Mouse (Mus musculus) frontal cortex, postnatal 10 days (tissue): ENCODE measurements at regions not wholly inside any gene's neighbourhood (a gene's known extent, or its start where the extent isn't known, plus 50 kb on each side); places are given as distances from the start of the nearest gene placed in this dataset.
"Not testable (repeated sequence)": the region's sequence is repeated elsewhere in the genome, so short reads cannot be mapped to it uniquely, and the experiment has no call there.

Experiments used
- DNase-seq, 2 experiments: peaks; one replicate each; pipeline ENCODE4 v3.0.0; 2022; ENCODE audit warnings: low spot score in 2 of 2, mixed read lengths in 1 of 2

- DNase-seq: no peak
Observed at GRCm38 (mm10) chrX:70606349-70606748, 129.4 kb upstream of the Tmem185a start.

- peak; percentile 9 to 22 for DNase-seq
Observed at GRCm38 (mm10) chrX:70582344-70582743, 105.4 kb upstream of the Tmem185a start.

- DNase-seq: no peak
Observed at GRCm38 (mm10) chrX:70580171-70580570, 103.2 kb upstream of the Tmem185a start.

DNA sequence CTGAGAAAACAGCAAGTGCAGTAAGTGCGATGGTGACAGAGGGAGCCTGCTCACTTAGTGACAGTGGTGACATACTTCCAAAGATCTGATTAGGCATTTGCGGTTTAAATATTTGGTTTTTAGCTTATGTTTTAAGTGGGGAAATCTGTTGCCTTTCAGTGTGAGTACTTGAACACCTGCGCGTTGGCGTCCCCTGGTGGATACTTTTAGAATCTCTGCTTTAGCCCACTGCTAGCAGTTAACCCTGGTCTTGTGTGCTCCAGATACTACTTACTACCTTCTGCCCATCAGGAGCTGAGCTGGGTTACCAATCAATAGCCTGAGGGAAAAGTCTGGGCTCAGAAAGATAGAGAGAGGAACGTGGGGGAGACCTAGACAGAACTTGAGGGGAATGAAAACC is 97.3 kb upstream of the Tmem185a start:
- not testable (repeated sequence) for DNase-seq

DNA sequence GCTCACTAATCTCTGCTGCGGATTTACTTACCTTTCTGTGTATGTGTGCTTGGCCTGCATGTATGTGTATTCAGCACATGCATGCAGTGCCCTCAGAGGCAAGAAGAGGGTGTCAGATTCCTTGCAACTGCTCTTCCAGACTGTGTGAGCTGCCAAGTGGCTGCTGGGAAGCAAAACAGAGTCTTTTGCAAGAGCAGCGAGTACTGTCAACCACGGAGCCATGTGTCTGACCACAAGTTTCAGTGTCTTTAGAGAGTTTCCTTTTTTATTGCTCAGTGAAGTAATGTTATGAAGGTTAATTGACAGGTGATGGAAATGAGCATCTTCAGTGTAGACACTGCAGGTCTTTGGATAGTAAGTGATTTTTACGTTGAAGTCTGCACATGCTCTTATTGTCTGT is 93.6 kb upstream of the Tmem185a start:
- not testable (repeated sequence) for DNase-seq

- DNase-seq: not testable (repeated sequence)
Observed at GRCm38 (mm10) chrX:70569339-70569979, 92.5 kb upstream of the Tmem185a start.
